ENCODE assay signal across 8 mouse cellular contexts in genomic region chr6:73247452-73247851, GRCm38 (mm10). TPM values are rescaled to one million over a fixed set of nuclear protein-coding genes. Genes with fewer than 3 reads are reported as not detected.
A peak's percentile ranks its signal among the peaks of the same experiment; 100 is the strongest.
DNase-seq lines count a peak whose midpoint lies in the region; ATAC-seq and TF ChIP-seq lines count a peak whose summit lies in the region.

No protein-coding gene starts in this region.

- peak; percentile 36 for DNase-seq in cerebellum, adult 9-11 months
- DNase-seq in B cell, adult 2 months = peak; percentile 70 to 73
- DNase-seq in retina, embryonic 14.5 days (ENCODE audit: low spot score) = peak; percentile 60
- no peak for DNase-seq in testis, postnatal 14 days (ENCODE audit: low spot score)

- ATAC-seq in cerebellum, adult (ENCODE audit: insufficient number of reproducible peaks, low FRiP score, low TSS enrichment) = no peak
- no peak for ATAC-seq in hindbrain, embryonic 12.5 days (ENCODE audit: low FRiP score)
- ATAC-seq in liver, embryonic 12.5 days = no peak

- no peak overlapping the region for H3K27ac ChIP-seq in cortical plate, adult 2 months (ENCODE audit: insufficient read depth, low read length)
- no peak overlapping the region for H3K27ac ChIP-seq in hindbrain, embryonic 12.5 days
- no peak overlapping the region for H3K27ac ChIP-seq in liver, embryonic 12.5 days

- H3K4me2 ChIP-seq in hindbrain, embryonic 12.5 days (replicated peaks) = peak overlapping the region; percentile 79
- peak overlapping the region; percentile 81 for H3K4me2 ChIP-seq in liver, embryonic 12.5 days

- peaks cover 5% of the 10 kb centered on the region; the same call in 1 of the 2 replicates for H3K4me1 ChIP-seq in cortical plate, adult 2 months (ENCODE audit: control insufficient read depth, insufficient read depth, low read length)
- H3K4me1 ChIP-seq in hindbrain, embryonic 12.5 days = peaks cover 14% of the 10 kb centered on the region
- peaks cover 22% of the 10 kb centered on the region for H3K4me1 ChIP-seq in liver, embryonic 12.5 days

- H3K9ac ChIP-seq in hindbrain, embryonic 12.5 days = no peak overlapping the region
- no peak overlapping the region; the same call in 1 of the 2 replicates for H3K9ac ChIP-seq in liver, embryonic 12.5 days

- H3K36me3 ChIP-seq in hindbrain, embryonic 12.5 days = no peaks in the 10 kb centered on the region
- H3K36me3 ChIP-seq in liver, embryonic 12.5 days = peaks cover 3% of the 10 kb centered on the region; the same call in 1 of the 2 replicates

- H3K4me3 ChIP-seq in cortical plate, adult 2 months (ENCODE audit: insufficient read depth, low read length) = no peak overlapping the region; the same call in 1 of the 2 replicates
- H3K4me3 ChIP-seq in hindbrain, embryonic 12.5 days = peak overlapping the region; percentile 93
- H3K4me3 ChIP-seq in liver, embryonic 12.5 days = peak overlapping the region; percentile 87

- 38% methylated on average over 4 of the region's 4 CpGs for WGBS in hindbrain, embryonic 12.5 days
- 37% methylated on average over 4 of the region's 4 CpGs for WGBS in liver, embryonic 12.5 days (ENCODE audit: insufficient replicate concordance)

- H3K9me3 ChIP-seq in hindbrain, embryonic 12.5 days (replicated peaks) = no peaks in the 10 kb centered on the region
- no peaks in the 10 kb centered on the region for H3K9me3 ChIP-seq in liver, embryonic 12.5 days (replicated peaks)

- peak; percentile 25; the same call in 1 of the 2 replicates for TF ChIP-seq CTCF in cortical plate, adult 2 months (IDR thresholded peaks at IDR 0.05; ENCODE audit: extremely low read depth, insufficient read depth, low read length)

- H3K27me3 ChIP-seq in hindbrain, embryonic 12.5 days = no peaks in the 10 kb centered on the region
- no peaks in the 10 kb centered on the region for H3K27me3 ChIP-seq in liver, embryonic 12.5 days (replicated peaks)

- TF ChIP-seq POLR2A in cortical plate, adult 2 months (IDR thresholded peaks at IDR 0.05; ENCODE audit: extremely low read depth, insufficient read depth, low read length) = no peak

RNA-seq across cellular contexts. Expression of gene Suclg1, which starts 0.7 kb away (rescaled TPM):
- 130 and 133 TPM in 2 replicates for polyA plus RNA-seq in cortical plate, adult 2 months (2012; rRNA removed)
- 138 and 140 TPM in 2 replicates for polyA plus RNA-seq in hindbrain, embryonic 12.5 days (2016; fragmentation: Nextera tagmentation; extraction: Ambion mirVana)
- 132 and 137 TPM in 2 replicates for polyA plus RNA-seq in liver, embryonic 12.5 days (2016; fragmentation: Nextera tagmentation; extraction: Ambion mirVana)

RNA-seq across cellular contexts. Expression of gene Dnah6, which starts 26.0 kb away (rescaled TPM):
- polyA plus RNA-seq in cortical plate, adult 2 months (2012; rRNA removed) = 0.21 and 0.35 TPM in 2 replicates
- 0.50 and 0.72 TPM in 2 replicates for polyA plus RNA-seq in hindbrain, embryonic 12.5 days (2016; fragmentation: Nextera tagmentation; extraction: Ambion mirVana)
- polyA plus RNA-seq in liver, embryonic 12.5 days (2016; fragmentation: Nextera tagmentation; extraction: Ambion mirVana) = 0.02 TPM in 2 replicates
